Mouse (Mus musculus) MEL (cell line): Measurements from ENCODE around the gene Usmg5. TPM values are rescaled to one million over a fixed set of nuclear protein-coding genes. Genes with fewer than 3 reads are reported as not detected.
A peak's percentile ranks its signal among the peaks of the same experiment; 100 is the strongest.

Experiments used
- DNase-seq: peaks from one replicate; pipeline ENCODE4 v3.0.0; 2011; ENCODE audit warnings: low read depth, low spot score
- H3K27ac ChIP-seq: 2 replicates; pipeline ENCODE4 v1.5.1; 2012; ENCODE audit warnings: low read depth, mild to moderate bottlenecking, control low read depth, low read length, moderate library complexity; ENCODE audit not compliant: control insufficient read depth
- H3K27me3 ChIP-seq, 2 experiments: fragments of 150-350 bp in 1 of 2; sonication (generic) in 1 of 2; 2 replicates each; pipeline ENCODE4 v1.6.1; 2012; ENCODE audit warnings: low read length in 2 of 2, mild to moderate bottlenecking in 2 of 2, improper control_type of control experiment in 1 of 2, moderate library complexity in 1 of 2; ENCODE audit not compliant: insufficient read depth in 2 of 2, control insufficient read depth in 1 of 2
- H3K36me3 ChIP-seq, 2 experiments: 2 replicates each; pipeline ENCODE4 v1.6.1; 2012 to 2014; ENCODE audit warnings: low read length in 2 of 2, improper control_type of control experiment in 1 of 2, inconsistent platforms in 1 of 2, mild to moderate bottlenecking in 1 of 2; ENCODE audit not compliant: insufficient read depth in 2 of 2, control insufficient read depth in 1 of 2
- H3K4me1 ChIP-seq, 2 experiments: fragments of 150-350 bp in 1 of 2; sonication (generic) in 1 of 2; 2 replicates each; pipeline ENCODE4 v1.6.1; 2012; ENCODE audit warnings: low read length in 2 of 2, improper control_type of control experiment in 1 of 2, mild to moderate bottlenecking in 1 of 2; ENCODE audit not compliant: insufficient read depth in 2 of 2, control insufficient read depth in 1 of 2
- H3K4me3 ChIP-seq, 2 experiments: fragments of 150-350 bp in 1 of 2; sonication (generic) in 1 of 2; 2 replicates each; pipeline ENCODE4 v1.5.1; 2012; ENCODE audit warnings: low read depth in 2 of 2, low read length in 2 of 2, mild to moderate bottlenecking in 2 of 2, moderate library complexity in 2 of 2, control low read depth in 1 of 2, improper control_type of control experiment in 1 of 2; ENCODE audit not compliant: control insufficient read depth in 1 of 2, insufficient read depth in 1 of 2
- H3K79me2 ChIP-seq: 2 replicates; pipeline ENCODE4 v1.6.1; 2012; ENCODE audit warnings: mild to moderate bottlenecking, low read length, moderate library complexity; ENCODE audit not compliant: control insufficient read depth, poor library complexity, insufficient read depth
- H3K9ac ChIP-seq: 2 replicates; pipeline ENCODE4 v1.6.1; 2012; ENCODE audit warnings: low read depth, mild to moderate bottlenecking, control low read depth, low read length, moderate library complexity; ENCODE audit not compliant: control insufficient read depth, poor library complexity, severe bottlenecking
- H3K9me3 ChIP-seq: fragments of 150-350 bp; sonication (generic); replicated peaks from 2 replicates; pipeline ENCODE4 v1.6.1; 2012; ENCODE audit warnings: mild to moderate bottlenecking, low read length, improper control_type of control experiment, moderate library complexity; ENCODE audit not compliant: insufficient read depth
- BHLHE40 ChIP-seq: IDR thresholded peaks from 2 replicates; pipeline ENCODE4 v1.6.1; 2012; ENCODE audit warnings: low read depth, mild to moderate bottlenecking, inconsistent platforms, low read length, improper control_type of control experiment, borderline replicate concordance
- CHD1 ChIP-seq: IDR thresholded peaks from 2 replicates; pipeline ENCODE4 v1.6.1; 2012; ENCODE audit warnings: low read depth, mild to moderate bottlenecking, inconsistent platforms, low read length, improper control_type of control experiment
- E2F4 ChIP-seq: IDR thresholded peaks from 2 replicates; pipeline ENCODE4 v1.6.1; 2011; ENCODE audit warnings: low read depth, low read length, improper control_type of control experiment, borderline replicate concordance
- ELF1 ChIP-seq: IDR thresholded peaks from 2 replicates; pipeline ENCODE4 v1.6.1; 2014; ENCODE audit warnings: low read depth, mild to moderate bottlenecking, inconsistent platforms, low read length, improper control_type of control experiment, moderate library complexity
- GABPA ChIP-seq: IDR thresholded peaks from 2 replicates; pipeline ENCODE4 v1.6.1; 2012; ENCODE audit warnings: low read depth, mild to moderate bottlenecking, inconsistent platforms, low read length, improper control_type of control experiment, moderate library complexity
- JUND ChIP-seq: IDR thresholded peaks from 2 replicates; pipeline ENCODE4 v1.6.1; 2011; ENCODE audit warnings: low read depth, mild to moderate bottlenecking, improper control_type of control experiment, low read length
- KAT2A ChIP-seq: conservative IDR thresholded peaks from 2 replicates; pipeline ENCODE4 v1.6.1; 2012; ENCODE audit warnings: low read depth, low read length, improper control_type of control experiment, inconsistent platforms
- MAX ChIP-seq: IDR thresholded peaks from 2 replicates; pipeline ENCODE4 v1.6.1; 2011; ENCODE audit warnings: low read length, improper control_type of control experiment
- MAZ ChIP-seq: IDR thresholded peaks from 2 replicates; pipeline ENCODE4 v1.6.1; 2012; ENCODE audit warnings: low read depth, mild to moderate bottlenecking, inconsistent platforms, low read length, improper control_type of control experiment
- MYB ChIP-seq: IDR thresholded peaks from 2 replicates; pipeline ENCODE4 v1.6.1; 2011; ENCODE audit warnings: mild to moderate bottlenecking, low read depth, low read length, improper control_type of control experiment
- NELFE ChIP-seq: IDR thresholded peaks from 2 replicates; pipeline ENCODE4 v1.6.1; 2011; ENCODE audit warnings: low read depth, low read length, improper control_type of control experiment
- RAD21 ChIP-seq: IDR thresholded peaks from 2 replicates; pipeline ENCODE4 v1.6.1; 2011; ENCODE audit warnings: mild to moderate bottlenecking, low read depth, low read length, improper control_type of control experiment
- SIN3A ChIP-seq: IDR thresholded peaks from 2 replicates; pipeline ENCODE4 v1.6.1; 2012; ENCODE audit warnings: low read length, improper control_type of control experiment, inconsistent platforms
- TBP ChIP-seq: IDR thresholded peaks from 2 replicates; pipeline ENCODE4 v1.8.0; 2011; ENCODE audit warnings: low read depth, low read length, improper control_type of control experiment
- UBTF ChIP-seq: IDR thresholded peaks from 2 replicates; pipeline ENCODE4 v1.6.1; 2012; ENCODE audit warnings: low read depth, mild to moderate bottlenecking, inconsistent platforms, low read length, improper control_type of control experiment, moderate library complexity, borderline replicate concordance; ENCODE audit not compliant: insufficient read depth
- USF1 ChIP-seq: IDR thresholded peaks from 2 replicates; pipeline ENCODE4 v1.6.1; 2014; ENCODE audit warnings: low read depth, mild to moderate bottlenecking, inconsistent platforms, low read length, improper control_type of control experiment, moderate library complexity
- USF2 ChIP-seq, 2 experiments: IDR thresholded peaks; 2 replicates each; pipeline ENCODE4 v1.6.1; 2011 to 2012; ENCODE audit warnings: improper control_type of control experiment in 2 of 2, low read length in 2 of 2, borderline replicate concordance in 1 of 2, inconsistent platforms in 1 of 2, low read depth in 1 of 2, mild to moderate bottlenecking in 1 of 2; ENCODE audit not compliant: insufficient read depth in 1 of 2
- ZMIZ1 ChIP-seq: IDR thresholded peaks from 2 replicates; pipeline ENCODE4 v1.6.1; 2012; ENCODE audit warnings: low read depth, mild to moderate bottlenecking, inconsistent platforms, low read length, improper control_type of control experiment, moderate library complexity
- ZNF384 ChIP-seq: IDR thresholded peaks from 2 replicates; pipeline ENCODE4 v1.6.1; 2012; ENCODE audit warnings: low read depth, mild to moderate bottlenecking, inconsistent platforms, low read length, improper control_type of control experiment
- polyA plus RNA-seq, 2 experiments: library from polyadenylated mRNA; stranded (reverse) in 1 of 2; unstranded in 1 of 2; fragments of >175 nt in 1 of 2; fragments of >200 nt in 1 of 2; gene quantifications; 2 replicates each; pipeline versions ENCODE4 v1.2.1 to v1.2.4; 2012; ENCODE audit warnings: low replicate concordance in 2 of 2, low read depth in 1 of 2; ENCODE audit not compliant: insufficient read length in 2 of 2, insufficient read depth in 1 of 2, missing spikeins in 1 of 2
- total RNA-seq: library from RNA; depleted of rRNA; stranded (reverse); fragments of 300-350 nt; gene quantifications from 2 replicates; pipeline ENCODE4 v1.2.3, GENCODE M21; 2012

The Usmg5 gene
- total and polyA plus RNA-seq, 3 experiments: 745 to 750 TPM; not detected in 1

DNA sequence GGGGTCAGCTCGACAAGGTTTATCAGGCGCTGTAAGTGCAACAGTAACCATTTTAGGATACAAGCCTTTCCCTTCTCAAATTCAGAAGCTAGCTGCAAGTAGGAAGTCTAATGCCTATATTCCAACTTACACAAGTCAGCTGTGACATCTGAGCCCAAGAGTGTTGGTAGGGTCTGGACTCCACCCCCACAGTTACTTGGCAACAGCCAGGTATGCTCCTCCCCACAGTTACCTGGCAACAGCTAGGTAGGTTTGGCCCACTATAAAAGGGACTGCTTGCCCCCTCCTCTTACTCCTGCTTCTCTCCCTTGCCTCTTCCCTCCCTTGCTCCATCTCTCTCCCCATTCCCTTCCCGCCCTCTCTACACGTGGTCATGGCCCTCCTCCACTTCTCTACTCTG, 41.4 kb downstream of the Usmg5 start:
- no peak for TF ChIP-seq USF1
- TF ChIP-seq MAX: no peak
- no peak for TF ChIP-seq KAT2A
- TF ChIP-seq ZMIZ1: no peak
- TF ChIP-seq SIN3A: no peak
- TF ChIP-seq CHD1: no peak
- TF ChIP-seq JUND: no peak
- no peak for TF ChIP-seq E2F4
- TF ChIP-seq UBTF: no peak
- TF ChIP-seq RAD21: no peak
- TF ChIP-seq GABPA: no peak
- no peak for TF ChIP-seq NELFE
- TF ChIP-seq ELF1: no peak
- no peak for TF ChIP-seq TBP
- no peak for TF ChIP-seq ZNF384
- Histone ChIP-seq H3K36me3 (peaks cover 5 to 17% of the 10 kb centered on the region in 2 experiments), H3K27me3 (no peaks in the 10 kb centered on the region), H3K79me2 (peaks cover 20% of the 10 kb centered on the region), H3K9me3 (no peaks in the 10 kb centered on the region), H3K27ac (no peak overlapping the region), H3K4me1 (peaks cover 4 to 17% of the 10 kb centered on the region in 2 experiments), H3K4me3 (peak overlapping the region in 1 of 2 experiments; percentile 72; a peak in 2 of 4 replicates), H3K9ac (peak overlapping the region; percentile 81)
- DNase-seq: no peak

GRCm38 (mm10) chr19:47047236-47047833, 43.1 kb downstream of the Usmg5 start:
- Histone ChIP-seq H3K4me1 (peaks cover 4 to 17% of the 10 kb centered on the region in 2 experiments), H3K9me3 (no peaks in the 10 kb centered on the region), H3K27ac (no peak overlapping the region), H3K36me3 (peaks cover 12 to 17% of the 10 kb centered on the region in 2 experiments), H3K79me2 (peaks cover 20% of the 10 kb centered on the region), H3K4me3 (no peak overlapping the region), H3K27me3 (no peaks in the 10 kb centered on the region), H3K9ac (no peak overlapping the region)
- DNase-seq: no peak
- TF ChIP-seq NELFE: no peak

DNA sequence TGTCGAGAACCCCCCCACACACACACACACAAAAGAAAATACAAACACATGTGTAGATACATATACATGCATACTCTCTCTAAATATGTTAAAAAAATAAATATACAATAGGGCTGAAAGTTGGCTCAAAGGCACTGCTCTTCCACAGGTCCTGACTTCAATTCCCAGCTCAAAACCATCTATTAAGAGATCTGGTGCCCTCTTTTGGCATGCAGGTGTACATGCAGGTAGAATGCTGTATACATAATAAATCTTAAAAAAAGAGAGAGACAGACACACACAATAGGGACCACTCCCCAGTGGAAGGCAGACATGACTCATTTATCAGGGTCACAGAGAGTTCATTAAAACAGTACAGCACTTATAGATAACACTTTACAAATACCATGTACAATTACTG, 44.1 kb downstream of the Usmg5 start:
- no peak overlapping the region for H3K27ac ChIP-seq
- peaks cover 15 to 22% of the 10 kb centered on the region in 2 experiments for H3K36me3 ChIP-seq
- no peak overlapping the region for H3K9ac ChIP-seq
- TF ChIP-seq MYB (no peak), USF2 (IDR thresholded peaks at IDR 0.05; ENCODE audit: borderline replicate concordance in 1 of 2, insufficient read depth in 1 of 2, low read depth in 1 of 2, low read length in 2 of 2) (no peak), USF1 (no peak), MAZ (no peak), RAD21 (no peak), BHLHE40 (no peak)
- TF ChIP-seq, all 39 proteins: peak for 0
- DNase-seq: no peak
- Histone ChIP-seq H3K27me3 (no peaks in the 10 kb centered on the region), H3K9me3 (no peaks in the 10 kb centered on the region), H3K4me1 (peaks cover 4 to 17% of the 10 kb centered on the region in 2 experiments), H3K4me3 (no peak overlapping the region), H3K79me2 (peaks cover 20% of the 10 kb centered on the region)
